Mouse (Mus musculus): ENCODE data around the gene Ndufa7.
A peak's percentile ranks its signal among the peaks of the same experiment; 100 is the strongest.
"Not testable (repeated sequence)": the region's sequence is repeated elsewhere in the genome, so short reads cannot be mapped to it uniquely, and the experiment has no call there.

The Ndufa7 gene

GRCm38 (mm10) chr17:33812475-33812874, 11.9 kb upstream of the Ndufa7 start:
- DNase-seq, result no peak

GRCm38 (mm10) chr17:33812990-33813389, 11.4 kb upstream of the Ndufa7 start:
- DNase-seq, result no peak

GRCm38 (mm10) chr17:33815399-33815798, 9.0 kb upstream of the Ndufa7 start:
- DNase-seq, result no peak

- no peak for DNase-seq
Measured at GRCm38 (mm10) chr17:33816612-33817011, 7.8 kb upstream of the Ndufa7 start.

- DNase-seq, result peak; percentile 88
Measured at GRCm38 (mm10) chr17:33817184-33817968, 7.0 kb upstream of the Ndufa7 start.

GRCm38 (mm10) chr17:33817969-33818643, 6.3 kb upstream of the Ndufa7 start:
- DNase-seq, result no peak

GRCm38 (mm10) chr17:33822436-33822959, 1.9 kb upstream of the Ndufa7 start:
- DNase-seq, result no peak

GRCm38 (mm10) chr17:33823171-33823570, 1.2 kb upstream of the Ndufa7 start:
- not testable (repeated sequence) for DNase-seq

GRCm38 (mm10) chr17:33824997-33825330, 592 bp downstream of the Ndufa7 start:
- DNase-seq, result not testable (repeated sequence)

GRCm38 (mm10) chr17:33825462-33825861, 1.1 kb downstream of the Ndufa7 start:
- DNase-seq, result no peak

- DNase-seq, result peak; percentile 73
Measured at GRCm38 (mm10) chr17:33826850-33827249, 2.5 kb downstream of the Ndufa7 start.

- no peak for DNase-seq
Measured at GRCm38 (mm10) chr17:33828892-33829291, 4.5 kb downstream of the Ndufa7 start.

GRCm38 (mm10) chr17:33829561-33829960, 5.2 kb downstream of the Ndufa7 start:
- no peak for DNase-seq

GRCm38 (mm10) chr17:33842966-33843795, 18.8 kb downstream of the Ndufa7 start, which contains the start of gene Cd320:
Gene Cd320, plus strand, starts transcription at chr17:33843091.
- peak; percentile 91 for DNase-seq

- DNase-seq, result no peak
Measured at GRCm38 (mm10) chr17:33844196-33844595, 19.8 kb downstream of the Ndufa7 start.

GRCm38 (mm10) chr17:33848139-33848538, 23.8 kb downstream of the Ndufa7 start:
- DNase-seq, result no peak

GRCm38 (mm10) chr17:33851331-33851730, 27.0 kb downstream of the Ndufa7 start:
- no peak for DNase-seq

- DNase-seq, result no peak
Measured at GRCm38 (mm10) chr17:33857816-33858215, 33.4 kb downstream of the Ndufa7 start.

- DNase-seq, result peak; percentile 68
Measured at GRCm38 (mm10) chr17:33865330-33866030, 41.1 kb downstream of the Ndufa7 start.

- not testable (repeated sequence) for DNase-seq
Measured at GRCm38 (mm10) chr17:33873537-33873936, 49.2 kb downstream of the Ndufa7 start, which contains the start of gene Gm7029. Gene Gm7029, plus strand, starts transcription at chr17:33873837.

GRCm38 (mm10) chr17:33874411-33874810, 50.0 kb downstream of the Ndufa7 start:
- DNase-seq, result peak; percentile 37

- DNase-seq, result peak; percentile 21
Measured at GRCm38 (mm10) chr17:33875797-33876196, 51.4 kb downstream of the Ndufa7 start.

Data from thymus, postnatal 14 days (tissue).